Mouse (Mus musculus) gastrocnemius, adult 18-20 months (tissue): Measurements from ENCODE around the gene Usp31. TPM values are rescaled to one million over a fixed set of nuclear protein-coding genes. Genes with fewer than 3 reads are reported as not detected.

Experiments used
- DNase-seq: peaks from one replicate; pipeline ENCODE4 v3.0.0; 2021; ENCODE audit warnings: low spot score
- total RNA-seq, 2 experiments: library from RNA; stranded (reverse); gene quantifications; 2 replicates each; pipeline ENCODE4 v1.2.3; 2021

Usp31 gene
- total RNA-seq, 2 experiments from 2014 or later = 6.4 to 7.2 TPM

DNA sequence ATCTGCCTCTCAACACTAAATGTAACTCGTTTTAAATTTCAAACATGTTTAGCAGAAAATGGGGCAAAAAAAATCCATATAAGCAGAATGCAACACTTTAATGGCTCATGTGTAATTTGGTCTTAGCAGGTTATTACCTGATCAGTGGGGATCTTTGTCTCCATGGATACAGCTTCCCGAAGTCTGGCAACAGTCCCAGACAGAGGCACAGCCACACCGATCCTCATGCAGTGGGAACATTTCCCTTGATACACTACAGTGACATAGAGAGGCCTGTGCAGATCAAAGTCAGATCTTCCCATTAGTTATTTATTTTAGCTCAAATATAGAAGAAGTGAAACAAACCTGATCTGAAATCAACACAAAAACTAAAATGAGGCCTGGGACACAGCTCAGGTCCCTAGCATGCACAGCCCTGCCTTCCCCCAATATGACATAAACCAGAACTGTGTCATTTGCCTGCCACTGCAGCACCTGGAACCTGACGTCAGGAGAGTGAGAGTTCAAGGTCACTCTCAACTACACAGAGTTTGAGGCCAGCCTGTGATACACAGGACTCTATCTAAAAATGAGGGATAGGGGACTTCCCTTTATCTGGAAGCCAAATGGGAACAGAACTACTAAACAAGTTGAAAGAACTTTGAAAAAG lies 29.8 kb downstream of the Usp31 start:
- no peak for DNase-seq

DNA sequence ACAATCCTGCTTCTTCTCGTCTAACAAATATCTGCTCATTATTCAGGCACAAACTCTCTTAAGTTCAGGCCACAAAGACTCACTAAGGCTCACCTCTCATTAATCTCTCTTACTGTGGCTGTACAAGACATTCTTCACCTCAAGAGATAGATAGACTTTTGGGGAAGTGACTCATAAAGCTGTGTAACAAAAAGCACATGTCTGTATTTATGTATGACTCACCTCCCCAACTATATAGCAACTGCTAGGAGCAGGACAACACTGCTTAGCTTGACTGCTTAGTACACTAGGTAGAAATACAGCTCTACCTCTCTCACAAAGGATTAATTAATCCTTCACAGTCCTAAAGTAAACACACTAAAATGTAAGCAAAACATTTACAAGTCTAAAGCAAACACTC lies 46.3 kb downstream of the Usp31 start:
- no peak for DNase-seq

DNA sequence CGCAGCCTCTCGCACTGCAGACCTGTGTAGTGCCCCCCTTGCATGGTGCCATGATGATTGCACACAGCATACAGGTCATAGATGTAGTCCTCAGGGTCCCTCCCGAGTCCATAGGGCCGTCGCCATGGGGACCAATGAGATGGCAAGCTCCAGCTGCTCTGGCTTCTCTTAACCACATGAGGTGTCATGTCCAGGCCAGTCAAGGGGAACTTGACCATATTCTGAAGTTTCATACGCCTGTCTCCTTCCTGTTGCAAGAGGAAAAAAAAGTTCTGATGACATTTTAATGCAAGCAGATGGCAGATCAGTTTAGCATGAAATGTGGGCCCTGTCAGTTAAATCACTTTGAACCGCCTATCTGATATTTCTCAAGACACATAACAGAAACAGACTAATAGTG lies 48.2 kb downstream of the Usp31 start:
- no peak for DNase-seq

DNA sequence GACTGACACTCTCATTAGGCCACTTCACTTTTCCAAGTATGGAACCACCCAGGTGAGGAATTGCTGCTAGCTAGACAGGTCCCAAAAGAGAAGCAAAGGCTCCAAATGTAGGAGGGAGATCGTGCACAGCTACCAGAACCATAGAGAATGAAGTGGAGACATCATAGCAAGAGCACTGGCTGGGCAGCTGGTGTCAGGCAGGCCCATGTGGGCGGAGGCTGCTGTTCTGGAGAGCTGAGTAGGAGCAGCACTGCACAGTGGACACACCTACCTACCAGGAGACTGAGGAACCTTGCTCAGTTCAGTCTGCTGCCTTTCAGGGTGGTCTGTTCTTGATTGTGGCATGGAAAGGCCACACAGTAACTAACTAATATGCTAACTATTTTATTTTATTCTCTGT lies 52.4 kb downstream of the Usp31 start:
- DNase-seq = no peak

DNA sequence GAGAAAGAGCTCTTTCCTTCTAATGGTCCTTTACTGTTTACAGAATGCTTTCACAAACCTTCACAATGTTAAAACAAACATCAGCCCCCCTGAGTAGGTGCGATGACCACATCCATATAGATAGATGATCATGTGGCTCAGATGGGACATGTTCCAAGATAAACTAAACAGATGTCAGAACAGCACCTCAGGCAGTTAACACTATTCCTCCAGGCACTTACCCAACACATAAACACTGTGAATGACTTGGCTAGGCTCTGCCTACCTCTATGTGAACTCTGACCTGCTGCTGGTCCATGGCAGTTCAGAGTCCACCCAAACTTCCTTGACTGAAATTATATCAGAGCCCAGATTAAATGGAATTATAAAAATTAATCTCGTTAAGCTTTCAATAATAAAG lies 54.4 kb downstream of the Usp31 start:
- DNase-seq = no peak

DNA sequence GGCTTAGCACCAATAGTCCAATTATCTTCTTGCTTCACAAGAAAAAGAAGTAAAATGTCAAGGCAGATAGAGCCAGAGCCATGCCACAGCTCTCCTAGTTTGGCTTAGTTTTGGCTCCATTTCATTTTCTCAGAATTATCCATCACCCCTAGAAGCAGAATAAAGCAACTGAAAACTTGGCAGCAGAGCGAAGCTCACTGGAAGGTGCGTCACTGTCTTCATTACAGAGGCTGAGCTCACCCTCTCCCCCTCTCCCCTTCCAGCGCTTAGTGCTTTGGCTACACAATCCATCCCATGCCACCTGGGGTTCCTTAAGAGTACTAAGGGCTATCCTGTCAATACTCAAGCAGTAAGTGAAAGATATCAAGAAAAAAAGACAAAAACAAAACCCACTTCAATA lies 56.3 kb downstream of the Usp31 start:
- no peak for DNase-seq

DNA sequence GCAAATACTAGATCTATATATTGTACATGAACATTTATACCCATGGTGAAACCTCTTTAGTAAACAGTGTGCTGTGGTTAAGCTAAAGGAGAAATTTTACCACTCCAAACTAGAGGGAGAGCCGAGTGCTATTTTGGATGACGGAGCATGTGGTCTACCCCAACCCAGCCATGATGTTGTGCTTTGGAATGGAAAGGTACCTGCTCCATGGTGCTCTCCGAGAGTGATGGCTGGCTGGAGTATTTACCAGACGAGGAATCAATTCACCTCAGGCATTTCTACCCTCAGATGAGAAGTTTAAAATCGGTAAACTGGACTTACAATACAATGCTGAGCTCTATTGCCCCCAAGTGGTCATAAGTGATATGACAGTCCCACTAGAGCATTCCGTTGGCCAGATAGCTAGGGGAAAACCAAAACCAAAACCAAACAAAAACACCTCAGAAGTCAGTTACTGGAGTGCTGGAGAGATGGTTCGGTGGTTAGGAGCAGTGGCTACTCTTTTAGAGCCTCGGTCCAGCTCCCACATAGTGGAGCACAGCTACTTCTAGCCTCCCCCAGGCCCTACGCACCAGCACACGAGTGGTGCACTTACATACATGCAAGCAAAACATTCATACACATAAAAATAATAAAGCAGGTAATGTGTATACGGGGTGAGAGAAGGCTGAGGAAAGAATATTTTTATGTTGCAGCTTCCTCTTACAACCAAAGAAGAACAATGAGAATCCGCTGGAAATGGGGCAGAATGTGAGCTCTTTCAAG lies 65.9 kb downstream of the Usp31 start:
- peak; percentile 38 for DNase-seq

DNA sequence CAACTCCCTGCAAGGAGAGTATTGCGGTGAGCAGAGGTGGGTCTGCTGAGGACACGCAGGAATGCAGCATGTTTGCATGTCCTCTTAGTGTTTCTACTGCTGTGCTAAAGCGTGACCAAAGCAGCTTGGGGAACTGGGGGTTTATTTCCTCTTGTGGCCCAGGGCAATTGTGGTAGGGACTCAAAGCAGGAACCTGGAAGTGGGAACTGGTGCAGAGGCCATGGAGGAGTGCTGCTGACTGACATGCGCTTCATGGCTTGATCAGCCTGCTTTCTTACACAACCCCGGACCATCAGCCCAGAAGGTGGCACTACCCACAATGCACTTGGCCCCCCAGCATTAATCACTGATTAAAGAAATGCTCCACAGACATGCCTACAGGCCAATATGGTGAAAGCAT lies 70.3 kb downstream of the Usp31 start:
- DNase-seq = no peak

DNA sequence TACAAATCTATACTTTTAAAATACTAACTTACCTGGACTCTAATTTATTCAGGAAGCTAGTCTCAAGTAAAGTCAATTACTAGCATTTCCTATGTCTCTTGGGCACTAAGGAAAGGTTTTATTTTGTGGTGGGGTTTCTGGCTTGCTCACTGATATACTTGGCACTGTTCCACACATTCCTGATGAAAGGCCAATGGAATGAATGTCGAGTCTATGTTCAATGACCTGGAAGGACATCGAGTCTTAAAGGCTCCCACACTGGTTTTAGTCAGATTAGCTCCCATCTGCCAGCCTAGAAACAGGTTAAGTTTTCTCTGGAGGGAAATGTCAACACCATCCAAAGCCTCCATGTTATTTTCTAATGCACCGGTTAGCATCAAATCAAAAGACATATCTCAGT lies 72.8 kb downstream of the Usp31 start:
- DNase-seq = no peak

DNA sequence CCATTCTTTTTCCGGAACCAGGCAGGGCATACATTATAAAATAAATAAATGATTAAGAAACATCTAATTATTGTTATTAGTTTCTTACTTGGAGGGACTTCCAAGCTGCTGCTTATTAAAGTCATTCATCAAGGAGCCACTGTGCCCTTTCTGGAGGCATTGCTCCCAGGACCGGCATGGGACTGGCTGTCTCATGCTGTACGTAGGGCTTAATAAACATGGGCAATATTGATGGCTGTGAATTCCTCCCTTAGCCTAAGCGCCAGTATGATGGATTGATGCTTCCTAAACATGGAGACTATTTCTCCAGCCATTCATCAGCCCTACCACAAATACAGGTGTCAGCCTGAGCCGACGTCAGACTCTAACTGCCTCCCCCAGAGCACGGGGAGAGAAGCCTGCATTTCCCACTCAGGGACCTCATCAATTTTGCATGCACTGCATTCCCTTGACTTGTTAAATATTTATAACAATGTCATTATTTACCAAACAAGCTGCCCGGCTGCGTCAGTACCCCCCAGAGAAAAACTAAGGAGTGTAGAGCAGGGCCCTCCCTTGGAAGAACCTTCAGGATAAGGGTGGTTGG lies 84.1 kb downstream of the Usp31 start:
- DNase-seq = no peak

DNA sequence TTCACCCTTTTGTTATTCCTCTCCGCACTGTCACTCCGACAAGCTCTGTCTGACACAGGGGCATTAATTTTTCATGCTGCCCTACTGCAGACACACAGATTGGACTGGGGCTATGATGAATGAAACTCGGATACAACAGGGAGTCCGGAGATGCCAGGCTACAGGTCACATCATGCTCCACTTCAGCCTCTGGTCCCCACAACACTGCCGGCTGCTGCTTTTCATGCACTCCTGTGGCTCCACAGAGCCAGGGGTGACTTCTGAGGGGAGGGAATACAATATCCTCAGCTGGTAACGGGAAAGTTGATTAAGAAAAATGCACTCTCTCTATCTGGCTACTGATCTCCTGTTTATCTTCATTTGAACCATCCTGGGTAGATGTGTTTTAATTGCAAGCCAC lies 84.6 kb downstream of the Usp31 start:
- DNase-seq = no peak

DNA sequence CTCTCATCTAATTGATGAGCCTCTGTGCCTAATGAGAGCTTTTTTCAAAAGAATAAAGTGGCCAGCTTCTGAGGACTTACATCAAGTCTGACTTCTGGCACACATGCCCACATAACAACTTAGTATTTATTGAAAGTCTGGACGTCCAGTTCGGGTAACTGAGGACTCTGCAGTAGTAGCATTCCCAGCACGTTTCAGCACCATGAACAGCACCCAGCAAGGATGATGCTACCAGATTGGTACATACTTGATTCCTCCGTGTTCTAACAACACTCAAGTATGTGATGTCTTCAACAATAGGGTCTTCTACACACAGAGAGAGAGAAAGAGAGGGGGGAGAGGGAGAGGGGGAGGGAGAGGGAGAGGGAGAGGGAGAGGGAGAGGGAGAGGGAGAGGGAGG lies 105.4 kb downstream of the Usp31 start:
- DNase-seq = no peak

DNA sequence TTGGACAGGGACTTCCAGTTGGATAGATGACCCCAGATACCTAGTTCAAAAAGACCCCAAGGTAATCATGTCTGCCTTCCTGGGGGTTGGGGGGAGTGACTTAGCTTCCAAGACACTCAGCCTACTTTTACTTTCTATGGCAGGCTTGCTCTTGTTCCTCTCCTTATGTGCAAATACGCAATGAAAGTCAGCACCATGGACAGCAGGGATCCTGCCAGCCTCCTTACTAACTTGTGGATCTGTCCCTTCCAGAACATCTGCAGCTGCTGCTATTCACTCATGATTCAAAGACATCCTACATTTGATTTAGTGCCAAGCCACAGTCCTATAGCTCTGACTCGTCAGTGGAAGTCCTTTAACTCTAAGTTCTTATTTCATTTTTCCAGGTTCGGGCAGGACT lies 110.7 kb downstream of the Usp31 start:
- no peak for DNase-seq

DNA sequence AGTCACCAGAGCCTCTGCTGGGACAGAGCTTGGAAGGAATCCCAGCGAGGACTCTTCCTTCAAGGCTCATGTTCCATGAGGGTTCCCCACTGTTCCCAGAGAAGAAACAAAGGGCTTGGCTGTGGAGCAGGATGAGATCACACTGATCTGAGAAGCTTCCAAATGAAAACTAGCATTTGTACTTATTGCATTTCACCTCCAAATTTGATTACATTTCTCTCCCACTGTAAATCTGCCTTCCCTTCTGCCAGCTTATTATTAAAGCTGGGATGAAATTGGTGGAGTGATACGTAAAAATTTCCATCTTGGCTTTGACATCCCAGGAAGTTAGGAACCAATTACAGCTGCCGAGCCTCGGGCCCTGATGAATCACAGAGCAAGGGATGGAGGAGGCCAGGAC lies 111.6 kb downstream of the Usp31 start:
- no peak for DNase-seq

DNA sequence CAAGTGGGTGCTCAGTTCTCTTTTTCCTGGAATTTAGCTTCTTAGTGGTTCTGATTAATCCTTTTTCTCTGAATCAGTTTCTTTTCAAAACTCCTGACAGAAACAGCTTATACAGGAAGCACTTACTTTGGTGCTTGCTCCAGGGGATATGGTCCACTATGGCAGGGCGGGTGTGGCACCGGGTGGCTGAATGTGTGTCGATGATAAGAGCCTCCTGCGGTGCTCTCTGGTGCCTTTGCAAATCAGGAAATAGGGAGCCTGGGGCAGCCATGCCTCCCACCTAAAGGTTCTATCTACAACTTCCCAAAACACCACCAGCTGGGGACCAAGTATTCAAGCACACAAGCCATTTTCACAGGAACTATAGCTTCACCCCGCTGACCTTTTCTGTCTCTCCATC lies 112.0 kb downstream of the Usp31 start:
- no peak for DNase-seq

DNA sequence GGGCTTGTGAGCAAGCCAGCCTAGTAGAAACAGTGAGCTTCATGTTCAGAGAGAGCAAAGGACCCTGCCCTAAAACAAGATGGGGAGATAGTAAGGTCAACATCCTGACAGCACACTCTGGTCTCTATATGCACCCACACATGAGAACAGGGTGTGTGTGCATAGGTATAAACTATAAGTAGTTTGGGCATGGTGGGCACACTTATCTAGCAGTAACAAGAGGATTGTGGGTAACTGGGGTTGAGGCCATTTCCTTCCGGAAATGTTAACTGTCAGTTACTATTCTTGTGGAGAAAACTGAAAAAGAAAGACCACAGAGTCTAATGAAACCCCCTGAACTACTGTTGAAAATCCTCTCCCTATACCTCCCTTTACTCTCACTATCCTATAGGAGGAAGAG lies 112.4 kb downstream of the Usp31 start:
- no peak for DNase-seq

Other genes starting within 250 kb of the Usp31 start
- gene Scnn1g, start 27.2 kb upstream of the Usp31 start, total RNA-seq = not detected
- under 1 TPM; 0.21 to 0.62 TPM for gene Scnn1b, start 157.8 kb upstream of the Usp31 start, total RNA-seq